Mouse (Mus musculus): ENCODE data around the gene Snai3. TPM values are rescaled to one million over a fixed set of nuclear protein-coding genes. Genes with fewer than 3 reads are reported as not detected.

The Snai3 gene
- polyA plus RNA-seq, 1 experiment from 2014 or later = 0.75 TPM

DNA sequence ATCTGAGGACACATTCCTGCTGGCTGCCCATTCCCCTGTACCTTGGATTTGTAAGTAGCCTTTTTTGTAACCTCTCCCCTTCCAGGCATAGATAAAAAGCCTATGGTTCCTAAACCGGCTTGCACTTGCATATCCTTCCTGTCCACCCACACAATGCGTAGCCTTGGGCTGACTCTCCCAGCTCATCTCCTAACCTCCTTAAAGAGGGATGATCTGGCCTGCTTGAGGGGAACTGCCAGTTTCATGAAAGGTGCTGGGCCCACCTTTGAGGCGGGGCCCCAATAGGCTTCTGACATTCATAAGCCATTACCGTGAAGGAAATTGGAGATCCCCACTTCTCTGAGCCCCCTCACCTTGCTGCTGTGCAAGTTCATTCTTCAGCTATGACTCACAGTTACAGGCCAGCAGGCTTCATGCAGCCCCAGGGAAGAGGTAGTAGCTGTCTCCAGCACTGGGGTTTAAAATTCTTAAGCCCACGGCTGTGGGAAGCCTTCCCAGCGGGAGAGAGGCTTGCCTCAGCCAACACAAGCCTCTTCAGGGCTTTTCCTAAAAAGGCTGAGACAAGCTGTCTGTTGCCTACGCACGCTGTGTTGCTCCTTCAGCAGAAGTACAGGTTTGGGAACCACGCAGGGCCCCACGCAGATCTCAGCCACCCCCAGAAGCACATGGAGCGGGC lies 1.1 kb upstream of the Snai3 start:
- Histone ChIP-seq H3K9ac (replicated peaks; ENCODE audit: low read length) (no peak overlapping the region), H3K27ac (ENCODE audit: low read length) (no peak overlapping the region), H3K4me1 (ENCODE audit: insufficient read depth, low read length) (peaks cover 14% of the 10 kb centered on the region), H3K4me3 (ENCODE audit: low read length) (no peak overlapping the region), H3K9me3 (ENCODE audit: low read length) (no peaks in the 10 kb centered on the region; the same call in 1 of the 2 replicates), H3K36me3 (ENCODE audit: insufficient read depth, low read length) (peaks cover 2% of the 10 kb centered on the region), H3K27me3 (ENCODE audit: insufficient read depth, low read length) (peaks cover 55% of the 10 kb centered on the region), H3K4me2 (replicated peaks; ENCODE audit: low read depth, low read length) (no peak overlapping the region)
- no peak for ATAC-seq (ENCODE audit: low FRiP score, low TSS enrichment)
- 65% methylated on average over 11 of the region's 11 CpGs for WGBS

DNA sequence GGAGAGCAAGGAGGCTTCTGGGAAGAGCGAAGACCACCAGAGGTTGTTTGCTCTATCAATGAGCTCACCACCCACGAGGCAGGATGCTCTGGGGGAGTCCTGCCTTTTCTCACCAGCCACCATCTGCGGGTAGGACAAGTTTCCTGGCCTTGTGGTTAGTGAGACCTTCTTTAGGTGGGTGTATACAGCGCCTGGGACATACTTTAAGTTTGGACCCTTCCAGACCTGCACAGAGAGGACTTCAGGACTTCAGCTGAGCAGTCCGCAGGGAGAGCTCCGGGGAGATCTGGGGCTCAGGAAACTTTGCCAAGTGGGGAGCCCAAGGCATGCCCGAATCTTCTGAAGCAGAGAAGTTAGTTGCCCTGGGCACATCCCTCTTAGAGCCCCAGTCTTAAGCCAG lies 543 bp downstream of the Snai3 start:
- Histone ChIP-seq H3K27me3 (ENCODE audit: insufficient read depth, low read length) (peaks cover 55% of the 10 kb centered on the region), H3K27ac (ENCODE audit: low read length) (no peak overlapping the region), H3K36me3 (ENCODE audit: insufficient read depth, low read length) (no peaks in the 10 kb centered on the region), H3K4me1 (ENCODE audit: insufficient read depth, low read length) (peaks cover 14% of the 10 kb centered on the region), H3K9ac (replicated peaks; ENCODE audit: low read length) (peak overlapping the region; percentile 53), H3K4me3 (ENCODE audit: low read length) (peak overlapping the region; percentile 38), H3K9me3 (ENCODE audit: low read length) (no peaks in the 10 kb centered on the region; the same call in 1 of the 2 replicates), H3K4me2 (replicated peaks; ENCODE audit: low read depth, low read length) (peak overlapping the region; percentile 58)
- ATAC-seq (ENCODE audit: low FRiP score, low TSS enrichment) = 0 out of 2 replicates have a peak, but pooled peaks have one; percentile 13
- 23% methylated on average over 7 of the region's 7 CpGs for WGBS

DNA sequence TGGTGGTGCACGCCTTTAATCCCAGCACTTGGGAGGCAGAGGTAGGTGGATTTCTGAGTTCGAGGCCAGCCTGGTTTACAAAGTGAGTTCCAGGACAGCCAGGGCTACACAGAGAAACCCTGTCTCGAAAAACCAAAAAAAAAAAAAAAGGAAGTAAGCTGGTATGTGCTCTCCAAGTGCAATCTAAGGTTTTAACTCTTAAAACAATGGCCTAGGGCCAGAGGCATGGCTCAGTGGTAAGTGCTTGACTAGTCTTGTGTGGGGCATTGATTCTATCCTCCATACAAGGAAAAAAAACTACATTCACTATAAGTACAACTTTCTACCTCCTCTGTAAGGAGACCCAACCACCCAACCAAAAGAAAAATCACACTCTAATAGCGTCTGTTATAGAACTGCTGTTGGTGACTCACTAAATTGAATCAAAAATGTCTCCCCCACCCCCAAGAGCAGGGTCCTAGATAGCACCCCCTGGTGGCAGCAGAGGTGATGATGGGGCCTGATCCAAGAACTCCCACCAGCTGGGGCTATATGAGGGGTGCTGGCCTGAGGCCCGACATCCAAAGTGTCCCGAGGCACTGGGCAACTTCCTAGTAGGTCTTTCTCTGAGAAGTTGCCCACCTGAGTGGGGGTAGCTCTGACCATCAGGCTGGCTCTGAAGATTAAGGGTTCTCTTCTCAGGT lies 1.2 kb downstream of the Snai3 start:
- Histone ChIP-seq H3K36me3 (ENCODE audit: insufficient read depth, low read length) (no peaks in the 10 kb centered on the region), H3K9me3 (ENCODE audit: low read length) (no peaks in the 10 kb centered on the region; the same call in 1 of the 2 replicates), H3K4me2 (replicated peaks; ENCODE audit: low read depth, low read length) (no peak overlapping the region), H3K27ac (ENCODE audit: low read length) (no peak overlapping the region), H3K4me3 (ENCODE audit: low read length) (no peak overlapping the region), H3K4me1 (ENCODE audit: insufficient read depth, low read length) (peaks cover 14% of the 10 kb centered on the region), H3K27me3 (ENCODE audit: insufficient read depth, low read length) (peaks cover 55% of the 10 kb centered on the region), H3K9ac (replicated peaks; ENCODE audit: low read length) (no peak overlapping the region)
- no peak for ATAC-seq (ENCODE audit: low FRiP score, low TSS enrichment)
- WGBS = 52% methylated on average over 6 of the region's 6 CpGs

DNA sequence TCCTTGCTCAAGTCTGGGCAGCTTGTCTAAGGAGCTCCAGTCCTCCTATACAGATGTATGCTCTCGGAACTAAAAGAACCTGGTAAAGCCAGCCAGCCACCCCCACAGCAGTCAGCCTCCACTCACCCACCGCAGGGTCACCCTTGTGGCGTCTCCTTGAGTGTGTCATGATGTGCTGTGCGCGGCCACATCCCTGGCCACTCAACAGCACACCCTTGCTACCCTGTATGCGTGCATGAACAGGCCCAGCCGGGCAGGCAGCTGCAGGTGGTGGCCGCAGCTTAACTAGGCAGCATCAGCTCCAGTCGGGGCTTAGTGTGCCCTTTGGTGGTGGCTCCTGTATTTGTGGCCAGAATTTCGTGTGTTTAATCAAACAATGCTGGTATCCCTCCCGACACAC lies 3.4 kb downstream of the Snai3 start:
- ATAC-seq (ENCODE audit: low FRiP score, low TSS enrichment) = no peak
- H3K9me3 ChIP-seq (ENCODE audit: low read length) = no peaks in the 10 kb centered on the region
- no peaks in the 10 kb centered on the region for H3K36me3 ChIP-seq (ENCODE audit: insufficient read depth, low read length)
- H3K4me2 ChIP-seq (replicated peaks; ENCODE audit: low read depth, low read length) = no peak overlapping the region
- H3K27me3 ChIP-seq (ENCODE audit: insufficient read depth, low read length) = peaks cover 46% of the 10 kb centered on the region
- peaks cover 14% of the 10 kb centered on the region for H3K4me1 ChIP-seq (ENCODE audit: insufficient read depth, low read length)
- no peak overlapping the region for H3K9ac ChIP-seq (replicated peaks; ENCODE audit: low read length)
- no peak overlapping the region for H3K4me3 ChIP-seq (ENCODE audit: low read length)
- WGBS = 77% methylated on average over 11 of the region's 11 CpGs
- H3K27ac ChIP-seq (ENCODE audit: low read length) = no peak overlapping the region

DNA sequence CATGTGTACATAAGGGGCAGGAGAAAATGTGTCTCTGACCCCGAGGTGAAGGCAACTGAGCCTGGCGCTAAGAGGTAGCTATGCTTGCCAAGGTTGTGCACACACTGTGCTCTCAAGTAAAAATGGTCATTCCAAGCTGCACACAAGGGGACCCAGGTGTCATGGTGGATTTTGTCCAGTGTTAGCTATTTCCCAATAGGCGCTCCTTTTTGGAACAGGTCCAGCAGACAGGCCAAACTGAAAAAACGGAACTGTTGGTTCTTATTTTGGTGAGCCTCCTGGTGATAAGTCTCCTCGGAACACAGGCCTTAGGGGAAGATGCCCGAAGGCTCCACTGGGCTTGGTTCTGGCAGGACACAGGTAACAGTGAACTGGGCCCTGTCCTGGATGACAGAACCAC lies 6.1 kb downstream of the Snai3 start:
- no peak overlapping the region for H3K4me3 ChIP-seq (ENCODE audit: low read length)
- no peaks in the 10 kb centered on the region for H3K9me3 ChIP-seq (ENCODE audit: low read length)
- no peak overlapping the region for H3K4me2 ChIP-seq (replicated peaks; ENCODE audit: low read depth, low read length)
- ATAC-seq (ENCODE audit: low FRiP score, low TSS enrichment) = no peak
- 89% methylated on average over 6 of the region's 6 CpGs for WGBS
- H3K27ac ChIP-seq (ENCODE audit: low read length) = no peak overlapping the region
- peaks cover 19% of the 10 kb centered on the region for H3K27me3 ChIP-seq (ENCODE audit: insufficient read depth, low read length)
- no peaks in the 10 kb centered on the region for H3K4me1 ChIP-seq (ENCODE audit: insufficient read depth, low read length)
- H3K9ac ChIP-seq (replicated peaks; ENCODE audit: low read length) = no peak overlapping the region
- no peaks in the 10 kb centered on the region for H3K36me3 ChIP-seq (ENCODE audit: insufficient read depth, low read length)

DNA sequence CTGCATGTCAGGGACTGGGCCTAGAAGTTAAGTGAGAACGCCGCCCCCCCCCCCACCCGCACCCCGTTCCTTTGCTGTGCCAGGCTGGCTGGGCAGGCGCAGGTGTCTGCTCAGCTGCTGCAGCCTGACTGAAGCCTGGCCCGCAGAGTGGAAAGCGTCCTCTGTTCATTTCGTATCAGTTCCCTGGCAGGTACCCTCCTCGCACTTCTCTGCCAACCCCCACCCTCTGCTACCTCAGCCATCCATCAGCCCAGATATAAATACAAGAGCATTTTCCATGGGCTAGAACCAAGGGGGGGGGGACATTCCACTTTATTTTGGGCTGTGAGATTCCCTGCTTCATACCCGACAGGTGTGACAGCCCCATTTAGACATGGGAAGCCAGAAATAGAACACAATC lies 8.4 kb downstream of the Snai3 start:
- no peak overlapping the region for H3K9ac ChIP-seq (replicated peaks; ENCODE audit: low read length)
- no peaks in the 10 kb centered on the region for H3K36me3 ChIP-seq (ENCODE audit: insufficient read depth, low read length)
- H3K27me3 ChIP-seq (ENCODE audit: insufficient read depth, low read length) = no peaks in the 10 kb centered on the region; the same call in 1 of the 2 replicates
- no peaks in the 10 kb centered on the region for H3K9me3 ChIP-seq (ENCODE audit: low read length)
- no peak overlapping the region for H3K27ac ChIP-seq (ENCODE audit: low read length)
- no peak overlapping the region for H3K4me2 ChIP-seq (replicated peaks; ENCODE audit: low read depth, low read length)
- H3K4me1 ChIP-seq (ENCODE audit: insufficient read depth, low read length) = no peaks in the 10 kb centered on the region
- no peak for ATAC-seq (ENCODE audit: low FRiP score, low TSS enrichment)
- 91% methylated on average over 10 of the region's 10 CpGs for WGBS
- H3K4me3 ChIP-seq (ENCODE audit: low read length) = no peak overlapping the region

DNA sequence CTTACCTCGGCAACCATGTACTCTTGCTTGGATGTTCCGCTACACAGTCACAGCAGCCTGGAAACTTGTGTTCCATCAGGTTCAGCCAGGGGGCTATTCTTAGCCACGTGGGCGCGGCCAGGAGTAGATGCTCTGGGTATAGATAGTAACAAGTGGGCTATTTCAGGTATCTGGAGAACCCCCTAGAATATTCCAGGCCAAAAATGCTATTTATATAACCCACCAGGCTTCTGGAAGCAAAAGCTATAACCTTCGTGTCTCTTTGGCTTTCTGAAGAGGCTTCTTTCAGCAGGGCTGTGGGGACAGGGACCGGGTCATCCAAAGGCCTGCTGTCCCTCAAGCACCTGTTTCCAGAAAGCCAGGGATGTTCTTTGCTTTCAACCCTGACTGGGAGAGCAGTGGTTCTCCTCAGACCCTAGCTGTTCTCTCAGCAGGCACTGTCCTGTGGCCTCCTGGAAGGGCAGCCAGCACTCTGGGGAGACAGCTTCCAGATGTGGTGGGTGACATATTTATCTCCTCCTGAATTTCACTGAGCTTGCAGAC lies 9.3 kb downstream of the Snai3 start:
- Histone ChIP-seq H3K27me3 (ENCODE audit: insufficient read depth, low read length) (no peaks in the 10 kb centered on the region), H3K4me2 (replicated peaks; ENCODE audit: low read depth, low read length) (no peak overlapping the region), H3K27ac (ENCODE audit: low read length) (no peak overlapping the region), H3K4me1 (ENCODE audit: insufficient read depth, low read length) (no peaks in the 10 kb centered on the region), H3K4me3 (ENCODE audit: low read length) (no peak overlapping the region), H3K9ac (replicated peaks; ENCODE audit: low read length) (no peak overlapping the region), H3K36me3 (ENCODE audit: insufficient read depth, low read length) (no peaks in the 10 kb centered on the region), H3K9me3 (ENCODE audit: low read length) (no peaks in the 10 kb centered on the region)
- ATAC-seq (ENCODE audit: low FRiP score, low TSS enrichment) = no peak
- 69% methylated on average over 7 of the region's 7 CpGs for WGBS

DNA sequence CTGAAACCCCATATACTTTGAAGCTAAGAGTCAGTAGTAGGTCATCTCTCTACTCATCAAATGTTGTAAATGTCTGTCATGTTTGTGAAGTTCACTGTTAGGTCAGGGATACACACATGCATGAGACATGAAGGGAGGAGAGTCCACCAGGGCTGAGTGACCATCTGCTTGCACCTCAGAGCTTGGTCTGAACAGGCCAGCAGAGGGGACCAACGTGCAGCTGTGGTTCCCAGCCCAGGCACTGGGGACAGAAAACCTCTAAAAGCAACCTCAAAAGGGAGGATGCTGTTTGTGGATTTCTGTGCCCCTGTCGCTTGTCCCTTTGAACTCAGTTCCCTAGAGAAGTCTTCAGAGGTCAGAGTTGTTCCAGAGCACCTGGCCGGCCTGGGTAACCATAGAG lies 15.3 kb downstream of the Snai3 start:
- Histone ChIP-seq H3K27ac (ENCODE audit: low read length) (no peak overlapping the region), H3K36me3 (ENCODE audit: insufficient read depth, low read length) (no peaks in the 10 kb centered on the region), H3K9me3 (ENCODE audit: low read length) (no peaks in the 10 kb centered on the region), H3K4me1 (ENCODE audit: insufficient read depth, low read length) (peaks cover 15% of the 10 kb centered on the region), H3K9ac (replicated peaks; ENCODE audit: low read length) (no peak overlapping the region), H3K27me3 (ENCODE audit: insufficient read depth, low read length) (no peaks in the 10 kb centered on the region), H3K4me3 (ENCODE audit: low read length) (no peak overlapping the region), H3K4me2 (replicated peaks; ENCODE audit: low read depth, low read length) (peak overlapping the region; percentile 79; the same call in 1 of the 2 replicates)
- no peak for ATAC-seq (ENCODE audit: low FRiP score, low TSS enrichment)
- 61% methylated on average over 3 of the region's 3 CpGs for WGBS

DNA sequence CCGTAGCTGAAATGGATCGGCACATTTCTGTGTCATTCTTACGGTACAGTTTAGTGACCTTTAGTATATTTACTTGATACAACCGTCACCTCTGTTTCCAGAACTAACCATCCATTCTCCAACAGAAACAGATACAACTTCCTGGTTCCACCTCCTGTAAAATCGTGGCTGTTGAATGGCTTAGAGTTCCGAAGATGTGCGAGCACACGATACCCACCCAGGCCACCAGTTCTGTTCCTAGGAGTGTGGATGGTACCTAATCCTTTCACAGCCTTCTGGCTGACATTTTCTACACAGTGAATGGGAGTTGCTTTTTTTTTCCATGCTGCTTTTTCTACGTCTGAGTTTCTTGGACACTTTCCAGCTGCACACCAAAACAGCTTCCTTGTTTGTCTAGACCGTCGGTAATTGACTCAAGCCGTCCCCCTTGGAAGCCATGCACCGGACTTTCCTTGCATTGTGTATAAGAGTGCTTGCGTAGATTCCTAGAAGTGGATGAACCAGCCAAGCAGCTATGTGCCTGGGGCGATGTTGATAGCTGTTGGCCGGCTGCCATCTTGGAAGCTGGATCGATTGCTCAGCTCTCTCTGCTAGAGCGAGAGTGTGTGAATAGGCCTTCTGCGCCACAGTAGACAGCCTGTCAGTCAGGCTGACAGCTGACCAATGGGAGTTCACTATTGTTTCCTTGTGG lies 16.3 kb downstream of the Snai3 start:
- Histone ChIP-seq H3K36me3 (ENCODE audit: insufficient read depth, low read length) (no peaks in the 10 kb centered on the region; the same call in 1 of the 2 replicates), H3K27ac (ENCODE audit: low read length) (peak overlapping the region; percentile 98), H3K4me2 (replicated peaks; ENCODE audit: low read depth, low read length) (peak overlapping the region; percentile 79), H3K9ac (replicated peaks; ENCODE audit: low read length) (peak overlapping the region; percentile 81), H3K4me1 (ENCODE audit: insufficient read depth, low read length) (peaks cover 15% of the 10 kb centered on the region), H3K27me3 (ENCODE audit: insufficient read depth, low read length) (no peaks in the 10 kb centered on the region), H3K4me3 (ENCODE audit: low read length) (peak overlapping the region; percentile 80), H3K9me3 (ENCODE audit: low read length) (no peaks in the 10 kb centered on the region)
- WGBS = 14% methylated on average over 19 of the region's 19 CpGs
- no peak for ATAC-seq (ENCODE audit: low FRiP score, low TSS enrichment)
